Mouse (Mus musculus) adrenal gland, postnatal 36 days (tissue): ENCODE data around the gene Shf. TPM values are rescaled to one million over a fixed set of nuclear protein-coding genes. Genes with fewer than 3 reads are reported as not detected.
"Not testable (repeated sequence)": the region's sequence is repeated elsewhere in the genome, so short reads cannot be mapped to it uniquely, and the experiment has no call there.

Experiments used
- DNase-seq, 2 experiments: peaks; one replicate each; pipeline ENCODE4 v3.0.0; 2021; ENCODE audit warnings: mixed read lengths in 1 of 2
- long read RNA-seq, 2 experiments: library from polyadenylated mRNA; stranded (forward); transcript quantifications; one replicate each; pipeline ENCODE4 v2.0.0; 2021; ENCODE audit warnings: borderline sequencing depth in 2 of 2
- total RNA-seq, 2 experiments: library from RNA; stranded (reverse); gene quantifications; 2 replicates each; pipeline ENCODE4 v1.2.3; 2021

Gene Shf
- 1 to 10 TPM; 9.3 to 9.4 TPM for total RNA-seq
- long read RNA-seq, experiment 1, partial matches to known transcripts, result 0 of 3 reads
- long read RNA-seq, experiment 1, other reads (novel, unspliced or antisense), result 2 of 3 reads
- long read RNA-seq, experiment 2, partial matches to known transcripts, result 1 of 6 reads
- long read RNA-seq, experiment 2, other reads (novel, unspliced or antisense), result 1 of 6 reads

- DNase-seq, result peak; percentile 93 to 95
These were observed at the start of gene Shf for GRCm38 (mm10) chr2:122368995-122369739. TSS of gene Shf (minus strand) at chr2:122369162.

DNA sequence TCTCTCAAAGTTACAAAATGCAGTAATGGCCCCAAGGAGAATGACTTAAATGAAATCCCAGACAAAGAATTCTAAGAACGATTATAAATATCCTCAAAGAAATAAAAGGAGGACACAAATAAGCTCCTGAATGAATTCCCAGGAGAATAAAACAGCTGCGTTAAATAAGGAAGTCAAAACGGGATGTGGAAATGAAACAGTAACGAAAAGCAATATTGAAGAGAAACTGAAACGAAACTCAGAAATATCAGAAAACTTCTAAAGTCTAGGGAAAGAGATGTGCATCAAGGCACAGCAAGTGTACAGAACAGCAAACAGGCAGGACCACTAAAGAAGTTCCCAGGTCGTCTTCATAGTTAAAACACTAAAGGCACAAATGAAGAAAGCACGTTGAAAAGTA, 40.0 kb upstream of the Shf start:
- DNase-seq, result no peak

DNA sequence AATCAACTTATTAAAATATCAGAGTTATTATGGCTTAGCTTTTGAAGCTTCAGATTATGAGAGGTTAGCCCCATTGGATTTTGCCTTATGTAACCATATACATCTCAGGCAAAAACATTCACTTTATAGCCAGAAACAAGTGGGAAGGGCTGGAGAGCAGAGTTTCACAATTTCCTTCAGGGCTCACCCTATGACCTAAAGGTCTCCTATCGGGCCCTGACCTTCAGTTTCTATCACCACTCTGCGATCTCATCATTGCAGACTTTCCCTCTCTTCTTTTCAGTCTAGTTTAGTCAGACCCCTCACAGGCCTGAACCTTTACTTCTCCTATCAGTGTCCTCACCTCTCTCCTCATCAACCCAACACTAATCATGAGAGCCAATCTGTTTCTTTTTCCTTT, 38.6 kb upstream of the Shf start:
- no peak for DNase-seq

DNA sequence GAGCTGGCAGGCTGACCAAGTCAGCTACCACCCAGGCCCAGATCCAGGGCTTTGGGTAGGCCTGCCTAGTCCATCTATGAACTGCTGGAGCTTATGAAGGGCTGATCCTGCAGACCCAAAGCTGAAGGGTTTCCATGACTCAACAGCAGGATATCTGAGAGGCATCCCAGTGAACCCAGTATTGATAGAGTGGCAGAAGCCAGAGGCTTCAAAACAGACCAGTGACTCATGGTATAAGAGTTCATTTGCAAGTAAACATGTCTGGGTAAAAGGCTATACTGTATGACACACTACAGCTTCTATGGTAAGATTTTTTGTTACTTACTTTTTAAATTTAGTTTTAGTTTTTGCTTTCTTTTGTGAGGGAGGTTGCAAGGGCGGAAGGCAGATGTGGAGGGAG, 27.2 kb upstream of the Shf start:
- DNase-seq, result no peak

GRCm38 (mm10) chr2:122387135-122387534, 18.2 kb upstream of the Shf start:
- not testable (repeated sequence) for DNase-seq

DNA sequence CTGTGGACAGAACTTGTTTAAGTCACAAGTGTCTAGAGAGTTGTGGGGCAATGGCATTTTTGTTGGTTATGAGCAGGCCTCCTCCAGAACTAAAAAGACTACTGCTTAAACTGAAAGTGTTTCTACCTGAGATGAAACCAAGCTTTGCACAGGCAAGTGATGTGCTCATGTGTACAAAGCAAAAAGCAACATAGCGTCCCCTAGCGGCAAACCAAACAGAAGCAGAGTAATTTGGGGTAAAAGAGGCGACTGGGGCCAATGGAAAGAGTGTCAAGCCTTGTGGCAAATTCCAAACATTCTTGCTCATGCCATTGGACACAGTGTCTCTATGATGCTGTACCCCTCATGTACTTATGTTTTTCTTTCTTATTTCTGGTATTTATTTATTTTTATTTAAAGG, 16.1 kb upstream of the Shf start:
- DNase-seq, result no peak

DNA sequence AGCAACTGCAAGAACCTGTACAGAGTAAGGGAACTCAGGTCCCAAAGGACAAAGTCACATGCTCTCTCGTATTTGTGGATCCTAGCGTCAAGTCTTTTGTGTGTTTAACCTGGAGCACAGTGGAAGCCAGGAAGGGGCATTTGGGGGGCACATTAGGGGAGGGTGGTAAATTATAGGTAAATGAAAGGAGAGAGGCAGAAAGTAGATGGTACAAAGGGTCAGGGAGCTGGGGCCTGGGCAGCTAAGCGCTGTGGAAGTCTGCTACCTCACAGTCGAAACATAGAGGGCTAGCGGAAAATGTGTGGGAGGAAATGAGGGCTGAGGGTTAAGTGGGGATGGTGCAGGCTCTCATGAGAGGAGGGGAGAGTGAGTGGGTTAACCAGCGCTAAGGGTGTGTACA, 13.2 kb upstream of the Shf start:
- DNase-seq, result no peak

- no peak for DNase-seq
These were observed 12.6 kb upstream of the Shf start for GRCm38 (mm10) chr2:122381329-122382103.

DNA sequence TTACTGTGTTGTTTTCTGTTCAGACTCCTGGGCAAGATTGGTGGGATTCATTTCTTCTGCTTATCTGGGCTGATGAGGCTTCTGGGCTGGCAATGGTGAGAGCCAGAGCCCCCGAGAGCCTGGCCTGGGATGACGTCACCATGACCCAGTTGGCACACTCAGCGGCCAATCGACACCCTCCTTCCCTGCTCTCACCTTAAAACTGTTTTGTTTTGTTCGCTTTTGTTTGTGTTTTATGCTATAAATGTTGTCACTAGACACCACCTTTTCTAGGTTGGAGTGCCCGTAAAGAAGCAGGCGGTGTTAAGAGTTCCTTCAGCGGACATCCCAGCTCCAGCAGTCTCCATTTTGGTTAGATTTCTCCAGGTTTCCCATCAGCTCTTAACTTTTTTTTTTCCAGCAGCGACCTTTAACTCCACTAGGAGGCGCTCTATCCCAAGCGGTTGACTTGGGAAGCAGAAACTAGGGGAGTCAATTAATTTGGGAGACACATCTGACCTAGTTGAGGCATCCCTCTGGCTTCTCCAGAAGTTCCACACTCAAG, 11.9 kb upstream of the Shf start:
- peak; percentile 56 to 62 for DNase-seq

- no peak for DNase-seq
These were observed 10.3 kb upstream of the Shf start for GRCm38 (mm10) chr2:122379292-122379650.

DNA sequence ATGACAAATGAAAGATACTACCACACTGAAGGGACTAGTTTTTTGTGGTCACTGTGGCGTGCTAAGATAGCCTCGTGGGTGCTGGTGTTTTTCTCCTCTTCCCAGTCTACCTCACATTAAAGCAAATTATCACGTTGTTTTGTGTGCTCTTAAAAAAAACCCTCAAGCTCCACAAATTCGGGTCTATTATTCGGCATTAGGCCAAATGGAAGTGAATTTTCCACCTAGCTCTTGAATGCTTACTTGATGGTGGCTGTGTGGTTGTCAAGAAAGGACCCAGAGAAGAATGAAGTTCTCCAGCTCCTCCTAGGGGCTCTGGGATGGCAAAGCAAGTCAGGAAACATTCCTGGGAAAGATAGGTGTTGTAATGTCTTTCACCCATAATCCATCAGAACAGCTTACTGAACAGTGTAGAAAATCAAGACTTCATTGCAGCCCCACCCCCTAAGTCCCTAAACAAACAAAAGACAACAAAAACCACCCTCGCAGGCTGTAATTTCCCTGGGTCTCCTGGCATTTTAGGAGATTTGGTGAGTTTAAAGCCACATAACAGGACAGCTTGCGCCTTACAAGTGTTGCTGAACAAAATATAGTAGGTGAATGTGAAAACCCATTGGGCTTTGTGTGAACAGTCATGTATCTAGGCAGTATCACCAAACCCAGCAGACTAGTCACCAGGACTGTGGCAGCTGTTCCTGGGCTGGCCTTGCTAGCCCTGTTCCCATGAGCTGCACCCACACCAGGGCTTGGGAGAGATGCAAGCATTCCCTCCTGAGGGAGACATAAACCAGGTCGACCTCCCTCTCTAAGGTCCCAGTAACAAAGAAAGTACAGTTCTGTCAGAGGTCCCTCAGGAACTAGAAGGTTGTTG, 9.7 kb upstream of the Shf start:
- DNase-seq, result peak; percentile 36 to 43

DNA sequence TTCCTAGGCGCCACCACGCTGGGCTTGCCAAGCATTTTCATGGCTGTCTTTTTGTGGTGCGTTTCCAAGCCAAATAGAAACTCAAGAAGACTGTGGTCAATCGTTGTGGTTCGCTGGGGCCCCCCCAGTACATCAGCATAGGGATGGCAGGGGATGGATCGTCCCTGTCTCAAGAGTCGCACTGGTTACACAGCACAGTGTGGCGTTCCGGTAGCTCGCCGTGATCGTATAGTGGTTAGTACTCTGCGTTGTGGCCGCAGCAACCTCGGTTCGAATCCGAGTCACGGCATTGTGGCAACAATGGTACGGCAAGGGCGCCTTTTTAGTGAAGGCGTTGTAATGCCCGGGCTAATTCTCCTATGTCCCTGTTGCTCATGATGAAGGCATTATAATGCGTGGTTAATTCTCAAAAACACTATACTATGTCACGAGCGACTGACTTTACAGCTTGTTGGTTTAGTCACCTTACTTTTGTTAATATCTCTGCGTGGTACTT, 8.8 kb upstream of the Shf start:
- peak; percentile 70 to 80 for DNase-seq

DNA sequence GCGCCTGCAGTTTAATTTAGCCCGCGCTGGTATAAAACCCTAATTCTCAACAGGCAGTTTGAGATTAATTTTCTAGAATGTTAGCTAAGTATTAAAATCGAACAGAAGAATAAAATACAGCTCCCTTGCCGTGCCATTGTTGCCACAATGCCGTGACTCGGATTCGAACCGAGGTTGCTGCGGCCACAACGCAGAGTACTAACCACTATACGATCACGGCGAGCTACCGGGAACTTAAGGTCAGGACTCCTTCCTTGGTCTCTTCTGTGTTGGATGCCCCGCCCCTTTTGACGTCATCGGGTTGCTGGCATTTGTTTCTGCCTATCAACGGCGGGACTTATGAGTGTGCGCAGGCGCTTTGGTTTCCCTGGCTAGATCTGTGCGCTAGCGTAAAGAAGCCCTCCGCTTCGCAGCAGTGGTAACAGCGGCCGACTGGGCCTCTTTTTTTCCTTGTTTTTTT, 8.3 kb upstream of the Shf start:
- DNase-seq, result peak; percentile 94 to 96

- DNase-seq, result peak; percentile 62 to 69
These were observed 7.1 kb upstream of the Shf start for GRCm38 (mm10) chr2:122376041-122376561.

- peak; percentile 91 to 92 for DNase-seq
These were observed 6.5 kb upstream of the Shf start for GRCm38 (mm10) chr2:122375391-122375991.

DNA sequence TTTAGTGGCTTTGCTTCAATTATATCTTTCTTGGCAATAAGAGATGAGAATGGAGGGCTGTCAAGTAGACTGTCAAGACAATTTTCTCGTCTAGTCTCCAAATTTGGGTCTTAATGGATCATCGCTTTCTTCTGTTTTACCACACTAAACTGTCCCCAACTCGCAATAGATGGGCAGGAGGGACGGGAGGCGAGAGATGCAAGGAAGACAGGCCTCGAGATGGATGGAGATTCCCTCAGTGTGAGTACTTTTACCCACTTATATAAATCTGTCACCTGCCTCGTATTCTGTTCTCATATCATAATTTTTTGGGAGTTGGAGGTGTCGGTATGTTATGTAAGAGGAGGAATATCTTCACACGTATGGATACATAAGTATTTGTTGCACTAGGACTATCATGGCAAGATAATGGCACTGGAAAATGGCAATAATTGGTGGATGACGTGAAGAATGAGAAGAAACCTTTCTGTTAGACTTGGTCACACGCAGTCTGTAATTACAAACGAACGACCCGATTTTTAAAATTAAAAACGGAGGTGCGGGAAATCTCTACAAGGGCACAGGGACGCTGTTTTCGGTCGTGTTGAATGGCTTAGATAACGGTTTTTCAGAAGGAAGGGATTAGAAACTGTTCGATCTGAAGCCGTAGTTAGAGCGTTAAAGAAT, 5.8 kb upstream of the Shf start:
- no peak for DNase-seq

GRCm38 (mm10) chr2:122374012-122374411, 5.0 kb upstream of the Shf start:
- no peak for DNase-seq

DNA sequence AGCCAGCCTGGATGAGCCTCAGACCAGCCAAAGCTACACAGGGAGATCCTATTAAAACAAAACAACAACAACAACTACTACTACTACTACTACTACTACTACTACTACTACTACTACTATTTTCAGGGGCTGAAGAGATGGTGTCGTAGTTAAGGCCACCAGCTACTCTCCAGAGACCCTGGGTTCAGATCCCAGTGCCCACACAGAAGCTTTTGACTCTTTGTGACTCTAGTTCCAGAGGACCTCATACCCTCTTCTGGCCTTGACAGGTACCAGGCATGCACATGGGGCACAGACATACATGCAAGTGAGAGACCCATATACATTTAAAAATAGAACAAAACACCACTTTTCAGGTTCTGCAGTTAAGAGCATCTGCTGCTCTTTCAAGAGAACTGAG, 3.6 kb upstream of the Shf start:
- no peak for DNase-seq

- no peak for DNase-seq
These were observed 3.1 kb upstream of the Shf start for GRCm38 (mm10) chr2:122372067-122372466.

- no peak for DNase-seq
These were observed 1.3 kb upstream of the Shf start for GRCm38 (mm10) chr2:122370101-122370750.
